Mouse (Mus musculus): ENCODE data around the gene Sik2. TPM values are rescaled to one million over a fixed set of nuclear protein-coding genes. Genes with fewer than 3 reads are reported as not detected.

Gene Sik2
- polyA plus RNA-seq, 1 experiment = 1.0 TPM

- no peaks in the 10 kb centered on the region for H3K27me3 ChIP-seq (ENCODE audit: control insufficient read depth)
- no peak overlapping the region for H3K4me3 ChIP-seq (replicated peaks)
- H3K4me1 ChIP-seq (ENCODE audit: control insufficient read depth) = peaks cover 17% of the 10 kb centered on the region
- H3K36me3 ChIP-seq (ENCODE audit: control insufficient read depth) = peaks cover 80% of the 10 kb centered on the region
- TF ChIP-seq GATA1 (IDR thresholded peaks at IDR 0.05; ENCODE audit: low read length) = no peak
- TF ChIP-seq TAL1 (IDR thresholded peaks at IDR 0.05; ENCODE audit: low read length) = no peak
- no peaks in the 10 kb centered on the region for H3K9me3 ChIP-seq (ENCODE audit: control insufficient read depth, low read length)
Observed at GRCm38 (mm10) chr9:50905321-50905720, 103.6 kb downstream of the Sik2 start.

DNA sequence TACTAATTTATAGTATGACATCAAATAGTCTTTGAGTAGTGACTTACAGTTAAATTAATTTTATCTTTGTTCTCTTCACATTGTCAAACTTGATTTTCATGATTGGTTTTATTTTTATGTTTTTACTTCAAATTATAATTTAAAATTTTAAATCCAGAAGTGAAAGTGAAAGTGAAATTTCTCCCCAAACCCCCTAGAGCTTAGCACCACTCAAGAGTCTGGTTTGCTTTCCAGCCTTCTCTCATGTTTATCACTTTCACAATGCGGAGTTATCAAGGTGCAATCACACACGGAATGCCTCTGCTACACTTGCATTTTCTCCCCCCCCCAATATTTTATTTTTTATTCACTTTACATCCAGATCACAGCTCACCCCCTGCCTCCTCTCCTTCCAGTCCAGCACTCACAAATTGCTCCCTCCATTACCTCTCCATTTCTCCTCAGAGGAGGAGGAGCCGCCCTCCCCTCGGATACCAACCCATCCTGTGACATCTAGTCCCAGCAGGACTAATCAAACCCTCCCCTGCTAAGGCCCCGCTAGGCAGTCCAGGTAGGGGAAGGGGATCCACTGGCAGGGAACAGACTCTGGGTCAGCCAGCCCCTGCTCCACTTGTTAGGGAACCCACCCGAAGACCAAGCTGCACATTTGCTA is 104.6 kb downstream of the Sik2 start:
- TF ChIP-seq GATA1 (IDR thresholded peaks at IDR 0.05; ENCODE audit: low read length) = no peak
- peaks cover 17% of the 10 kb centered on the region for H3K4me1 ChIP-seq (ENCODE audit: control insufficient read depth)
- H3K27me3 ChIP-seq (ENCODE audit: control insufficient read depth) = no peaks in the 10 kb centered on the region
- peaks cover 80% of the 10 kb centered on the region for H3K36me3 ChIP-seq (ENCODE audit: control insufficient read depth)
- no peaks in the 10 kb centered on the region for H3K9me3 ChIP-seq (ENCODE audit: control insufficient read depth, low read length)
- H3K4me3 ChIP-seq (replicated peaks) = no peak overlapping the region

GRCm38 (mm10) chr9:50900026-50900920 is 108.6 kb downstream of the Sik2 start:
- Histone ChIP-seq H3K27me3 (ENCODE audit: control insufficient read depth) (no peaks in the 10 kb centered on the region), H3K4me1 (ENCODE audit: control insufficient read depth) (peaks cover 7% of the 10 kb centered on the region), H3K36me3 (ENCODE audit: control insufficient read depth) (peaks cover 88% of the 10 kb centered on the region), H3K4me3 (replicated peaks) (no peak overlapping the region), H3K9me3 (ENCODE audit: control insufficient read depth, low read length) (no peaks in the 10 kb centered on the region)
- no peak for TF ChIP-seq TAL1 (IDR thresholded peaks at IDR 0.05; ENCODE audit: low read length)
- TF ChIP-seq GATA1 (IDR thresholded peaks at IDR 0.05; ENCODE audit: low read length) = no peak

DNA sequence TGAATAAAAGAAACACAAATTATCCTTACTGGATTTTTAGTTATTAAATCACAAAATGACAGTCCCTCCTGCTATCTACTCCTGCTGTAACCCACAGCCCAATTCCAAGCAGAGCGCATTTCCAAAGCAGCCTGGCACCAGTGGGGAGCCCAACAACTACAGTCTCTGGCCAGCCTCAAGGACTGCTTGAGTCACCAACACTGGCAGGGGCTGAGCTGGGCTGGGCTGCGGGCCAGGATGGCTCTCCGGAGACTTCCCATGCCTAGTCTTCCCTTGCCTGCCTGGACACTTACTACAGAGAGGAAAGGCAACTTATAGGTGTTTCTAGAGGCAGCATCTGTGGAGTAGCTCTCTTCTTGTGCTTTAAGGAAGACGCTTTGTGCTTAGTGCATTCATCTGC is 115.2 kb downstream of the Sik2 start:
- Histone ChIP-seq H3K4me1 (ENCODE audit: control insufficient read depth) (no peaks in the 10 kb centered on the region), H3K36me3 (ENCODE audit: control insufficient read depth) (peaks cover 99% of the 10 kb centered on the region), H3K4me3 (replicated peaks) (no peak overlapping the region), H3K9me3 (ENCODE audit: control insufficient read depth, low read length) (no peaks in the 10 kb centered on the region), H3K27me3 (ENCODE audit: control insufficient read depth) (no peaks in the 10 kb centered on the region)
- TF ChIP-seq GATA1 (IDR thresholded peaks at IDR 0.05; ENCODE audit: low read length) (no peak), TAL1 (IDR thresholded peaks at IDR 0.05; ENCODE audit: low read length) (no peak)

GRCm38 (mm10) chr9:50890494-50891090 is 118.3 kb downstream of the Sik2 start:
- H3K4me3 ChIP-seq (replicated peaks) = no peak overlapping the region
- TF ChIP-seq GATA1 (IDR thresholded peaks at IDR 0.05; ENCODE audit: low read length) = no peak
- no peak for TF ChIP-seq TAL1 (IDR thresholded peaks at IDR 0.05; ENCODE audit: low read length)
- H3K36me3 ChIP-seq (ENCODE audit: control insufficient read depth) = peaks cover 99% of the 10 kb centered on the region
- no peaks in the 10 kb centered on the region for H3K9me3 ChIP-seq (ENCODE audit: control insufficient read depth, low read length)
- no peaks in the 10 kb centered on the region for H3K27me3 ChIP-seq (ENCODE audit: control insufficient read depth)
- peaks cover 8% of the 10 kb centered on the region for H3K4me1 ChIP-seq (ENCODE audit: control insufficient read depth)

- Histone ChIP-seq H3K27me3 (ENCODE audit: control insufficient read depth) (no peaks in the 10 kb centered on the region), H3K4me3 (replicated peaks) (no peak overlapping the region), H3K36me3 (ENCODE audit: control insufficient read depth) (peaks cover 99% of the 10 kb centered on the region), H3K9me3 (ENCODE audit: control insufficient read depth, low read length) (no peaks in the 10 kb centered on the region), H3K4me1 (ENCODE audit: control insufficient read depth) (peaks cover 8% of the 10 kb centered on the region)
- no peak for TF ChIP-seq TAL1 (IDR thresholded peaks at IDR 0.05; ENCODE audit: low read length)
- no peak for TF ChIP-seq GATA1 (IDR thresholded peaks at IDR 0.05; ENCODE audit: low read length)
Observed at GRCm38 (mm10) chr9:50889964-50890363, 118.9 kb downstream of the Sik2 start.

DNA sequence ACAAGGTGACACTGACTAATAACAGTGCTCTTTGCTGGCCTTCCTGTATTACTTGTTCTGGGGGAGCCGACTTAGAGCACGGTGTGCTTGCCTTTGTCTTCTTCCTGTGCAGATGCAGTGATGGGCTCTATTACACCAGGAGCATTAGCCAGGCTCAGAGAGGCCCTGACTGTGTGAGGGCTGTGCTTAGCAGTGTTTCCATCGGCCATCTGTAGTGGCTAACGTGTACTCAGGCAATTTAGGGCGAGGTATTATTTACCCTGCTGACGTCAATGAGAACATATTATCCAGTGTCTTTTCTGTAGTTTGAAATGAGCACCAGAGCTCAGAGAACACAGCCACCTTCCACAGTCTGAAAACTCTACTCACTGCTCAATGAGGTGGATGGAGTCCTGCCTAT is 119.7 kb downstream of the Sik2 start:
- H3K36me3 ChIP-seq (ENCODE audit: control insufficient read depth) = peaks cover 99% of the 10 kb centered on the region
- no peaks in the 10 kb centered on the region for H3K27me3 ChIP-seq (ENCODE audit: control insufficient read depth)
- TF ChIP-seq GATA1 (IDR thresholded peaks at IDR 0.05; ENCODE audit: low read length) (no peak), TAL1 (IDR thresholded peaks at IDR 0.05; ENCODE audit: low read length) (no peak)
- no peaks in the 10 kb centered on the region for H3K9me3 ChIP-seq (ENCODE audit: control insufficient read depth, low read length)
- H3K4me1 ChIP-seq (ENCODE audit: control insufficient read depth) = peaks cover 8% of the 10 kb centered on the region
- H3K4me3 ChIP-seq (replicated peaks) = no peak overlapping the region

DNA sequence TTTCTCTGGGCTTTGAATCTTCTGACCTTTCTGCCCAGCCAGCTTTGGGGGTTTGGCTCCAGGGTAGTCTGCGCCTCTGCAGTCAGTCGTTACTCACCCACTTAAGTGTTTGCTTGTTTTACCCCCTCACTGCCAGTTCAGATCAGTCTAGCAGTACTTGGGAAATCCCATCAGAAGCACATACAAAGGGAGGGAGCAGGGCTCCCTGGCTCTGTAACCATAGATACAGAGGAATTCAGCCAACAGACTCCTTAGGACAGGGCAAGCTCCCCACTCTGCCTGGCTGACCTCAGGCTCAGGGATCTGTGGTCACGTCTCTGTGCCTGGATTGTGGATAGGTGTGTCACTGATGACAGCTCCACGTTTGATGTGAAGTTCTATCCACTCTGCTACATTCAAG is 121.5 kb downstream of the Sik2 start:
- Histone ChIP-seq H3K4me3 (replicated peaks) (no peak overlapping the region), H3K9me3 (ENCODE audit: control insufficient read depth, low read length) (no peaks in the 10 kb centered on the region), H3K4me1 (ENCODE audit: control insufficient read depth) (peaks cover 8% of the 10 kb centered on the region), H3K27me3 (ENCODE audit: control insufficient read depth) (no peaks in the 10 kb centered on the region), H3K36me3 (ENCODE audit: control insufficient read depth) (peaks cover 99% of the 10 kb centered on the region)
- TF ChIP-seq TAL1 (IDR thresholded peaks at IDR 0.05; ENCODE audit: low read length) (no peak), GATA1 (IDR thresholded peaks at IDR 0.05; ENCODE audit: low read length) (no peak)

DNA sequence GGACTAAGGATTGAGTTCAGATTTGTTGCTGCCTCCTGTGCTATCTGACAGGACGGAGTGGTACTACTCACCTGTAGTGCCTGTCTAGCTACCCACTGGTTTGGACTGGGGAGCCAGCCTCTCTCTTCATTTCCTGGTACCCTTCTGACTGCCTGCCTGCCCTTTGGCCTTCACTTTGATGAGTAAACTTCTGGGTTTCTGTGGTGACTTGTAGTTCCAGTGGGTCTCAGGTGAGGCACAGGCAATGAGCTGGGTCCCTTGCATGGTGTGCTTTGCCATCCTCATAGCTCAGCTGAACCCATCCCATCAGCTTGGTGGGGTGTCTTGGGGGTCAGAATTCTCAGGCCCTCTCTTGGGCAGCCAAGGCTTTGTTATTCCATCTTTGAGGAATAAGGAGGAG is 122.0 kb downstream of the Sik2 start:
- Histone ChIP-seq H3K4me3 (replicated peaks) (no peak overlapping the region), H3K4me1 (ENCODE audit: control insufficient read depth) (peaks cover 8% of the 10 kb centered on the region), H3K9me3 (ENCODE audit: control insufficient read depth, low read length) (no peaks in the 10 kb centered on the region), H3K27me3 (ENCODE audit: control insufficient read depth) (no peaks in the 10 kb centered on the region), H3K36me3 (ENCODE audit: control insufficient read depth) (peaks cover 99% of the 10 kb centered on the region)
- TF ChIP-seq GATA1 (IDR thresholded peaks at IDR 0.05; ENCODE audit: low read length) (no peak), TAL1 (IDR thresholded peaks at IDR 0.05; ENCODE audit: low read length) (no peak)

Measured in erythroblast, embryonic 14.5 days (primary cell).